ENCODE assay signal across 13 mouse cellular contexts in genomic region chr4:143611927-143612326, GRCm38 (mm10). TPM values are rescaled to one million over a fixed set of nuclear protein-coding genes. Genes with fewer than 3 reads are reported as not detected.
"Had no signal": no experiment of that assay in that cellular context is flagged by ENCODE, and none has a peak within 500 bp of the region (broad histone marks: within the 10 kb centered on the region; RNA-seq: fewer than 3 reads in every experiment).

No protein-coding gene starts in this region.

RNA-seq across cellular contexts. Expression of gene Gm13083, which starts 2.9 kb away (rescaled TPM):
- polyA plus RNA-seq: neural tube, embryonic 12.5 days; neural tube, embryonic 13.5 days; neural tube, embryonic 14.5 days; neural tube, embryonic 15.5 days; small intestine, adult 2 months; spleen, adult 2 months; stomach, embryonic 15.5 days; stomach, embryonic 16.5 days; stomach, postnatal 0 days; testis, adult 2 months; thymus, adult 2 months; thymus, postnatal 0 days; urinary bladder, adult 2 months had no signal

RNA-seq across cellular contexts. Expression of gene Gm13088, which starts 45.1 kb away (rescaled TPM):
- polyA plus RNA-seq: neural tube, embryonic 12.5 days; neural tube, embryonic 13.5 days; neural tube, embryonic 14.5 days; neural tube, embryonic 15.5 days; small intestine, adult 2 months; spleen, adult 2 months; stomach, embryonic 15.5 days; stomach, embryonic 16.5 days; stomach, postnatal 0 days; testis, adult 2 months; thymus, adult 2 months; thymus, postnatal 0 days; urinary bladder, adult 2 months had no signal
